Mouse (Mus musculus) MEL (cell line): ENCODE results near the gene H2-DMa. TPM values are rescaled to one million over a fixed set of nuclear protein-coding genes. Genes with fewer than 3 reads are reported as not detected.

Experiments used
- DNase-seq: peaks from one replicate; pipeline ENCODE4 v3.0.0; 2011; ENCODE audit warnings: low read depth, low spot score
- H3K27ac ChIP-seq: 2 replicates; pipeline ENCODE4 v1.5.1; 2012; ENCODE audit warnings: low read depth, mild to moderate bottlenecking, control low read depth, low read length, moderate library complexity; ENCODE audit not compliant: control insufficient read depth
- H3K27me3 ChIP-seq, 2 experiments: fragments of 150-350 bp in 1 of 2; sonication (generic) in 1 of 2; 2 replicates each; pipeline ENCODE4 v1.6.1; 2012; ENCODE audit warnings: low read length in 2 of 2, mild to moderate bottlenecking in 2 of 2, improper control_type of control experiment in 1 of 2, moderate library complexity in 1 of 2; ENCODE audit not compliant: insufficient read depth in 2 of 2, control insufficient read depth in 1 of 2
- H3K36me3 ChIP-seq, 2 experiments: 2 replicates each; pipeline ENCODE4 v1.6.1; 2012 to 2014; ENCODE audit warnings: low read length in 2 of 2, improper control_type of control experiment in 1 of 2, inconsistent platforms in 1 of 2, mild to moderate bottlenecking in 1 of 2; ENCODE audit not compliant: insufficient read depth in 2 of 2, control insufficient read depth in 1 of 2
- H3K4me1 ChIP-seq, 2 experiments: fragments of 150-350 bp in 1 of 2; sonication (generic) in 1 of 2; 2 replicates each; pipeline ENCODE4 v1.6.1; 2012; ENCODE audit warnings: low read length in 2 of 2, improper control_type of control experiment in 1 of 2, mild to moderate bottlenecking in 1 of 2; ENCODE audit not compliant: insufficient read depth in 2 of 2, control insufficient read depth in 1 of 2
- H3K4me3 ChIP-seq, 2 experiments: fragments of 150-350 bp in 1 of 2; sonication (generic) in 1 of 2; 2 replicates each; pipeline ENCODE4 v1.5.1; 2012; ENCODE audit warnings: low read depth in 2 of 2, low read length in 2 of 2, mild to moderate bottlenecking in 2 of 2, moderate library complexity in 2 of 2, control low read depth in 1 of 2, improper control_type of control experiment in 1 of 2; ENCODE audit not compliant: control insufficient read depth in 1 of 2, insufficient read depth in 1 of 2
- H3K79me2 ChIP-seq: 2 replicates; pipeline ENCODE4 v1.6.1; 2012; ENCODE audit warnings: mild to moderate bottlenecking, low read length, moderate library complexity; ENCODE audit not compliant: control insufficient read depth, poor library complexity, insufficient read depth
- H3K9ac ChIP-seq: 2 replicates; pipeline ENCODE4 v1.6.1; 2012; ENCODE audit warnings: low read depth, mild to moderate bottlenecking, control low read depth, low read length, moderate library complexity; ENCODE audit not compliant: control insufficient read depth, poor library complexity, severe bottlenecking
- H3K9me3 ChIP-seq: fragments of 150-350 bp; sonication (generic); replicated peaks from 2 replicates; pipeline ENCODE4 v1.6.1; 2012; ENCODE audit warnings: mild to moderate bottlenecking, low read length, improper control_type of control experiment, moderate library complexity; ENCODE audit not compliant: insufficient read depth
- BHLHE40 ChIP-seq: IDR thresholded peaks from 2 replicates; pipeline ENCODE4 v1.6.1; 2012; ENCODE audit warnings: low read depth, mild to moderate bottlenecking, inconsistent platforms, low read length, improper control_type of control experiment, borderline replicate concordance
- CHD2 ChIP-seq: IDR thresholded peaks from 2 replicates; pipeline ENCODE4 v1.6.1; 2011; ENCODE audit warnings: low read length, improper control_type of control experiment
- ELF1 ChIP-seq: IDR thresholded peaks from 2 replicates; pipeline ENCODE4 v1.6.1; 2014; ENCODE audit warnings: low read depth, mild to moderate bottlenecking, inconsistent platforms, low read length, improper control_type of control experiment, moderate library complexity
- EP300 ChIP-seq, 2 experiments: IDR thresholded peaks; 2 replicates each; pipeline ENCODE4 v1.6.1; 2011; ENCODE audit warnings: improper control_type of control experiment in 2 of 2, low read length in 2 of 2, low read depth in 1 of 2, mild to moderate bottlenecking in 1 of 2
- ETS1 ChIP-seq: IDR thresholded peaks from 2 replicates; pipeline ENCODE4 v1.6.1; 2012; ENCODE audit warnings: low read depth, mild to moderate bottlenecking, inconsistent platforms, low read length, improper control_type of control experiment, moderate library complexity
- GABPA ChIP-seq: IDR thresholded peaks from 2 replicates; pipeline ENCODE4 v1.6.1; 2012; ENCODE audit warnings: low read depth, mild to moderate bottlenecking, inconsistent platforms, low read length, improper control_type of control experiment, moderate library complexity
- GATA1 ChIP-seq: IDR thresholded peaks from 2 replicates; pipeline ENCODE4 v1.6.1; 2011; ENCODE audit warnings: low read depth, low read length, improper control_type of control experiment
- JUND ChIP-seq: IDR thresholded peaks from 2 replicates; pipeline ENCODE4 v1.6.1; 2011; ENCODE audit warnings: low read depth, mild to moderate bottlenecking, improper control_type of control experiment, low read length
- KAT2A ChIP-seq: conservative IDR thresholded peaks from 2 replicates; pipeline ENCODE4 v1.6.1; 2012; ENCODE audit warnings: low read depth, low read length, improper control_type of control experiment, inconsistent platforms
- MAFK ChIP-seq: IDR thresholded peaks from 2 replicates; pipeline ENCODE4 v1.6.1; 2011; ENCODE audit warnings: low read depth, mild to moderate bottlenecking, low read length, improper control_type of control experiment, borderline replicate concordance
- MAX ChIP-seq: IDR thresholded peaks from 2 replicates; pipeline ENCODE4 v1.6.1; 2011; ENCODE audit warnings: low read length, improper control_type of control experiment
- MAZ ChIP-seq: IDR thresholded peaks from 2 replicates; pipeline ENCODE4 v1.6.1; 2012; ENCODE audit warnings: low read depth, mild to moderate bottlenecking, inconsistent platforms, low read length, improper control_type of control experiment
- MXI1 ChIP-seq: IDR thresholded peaks from 2 replicates; pipeline ENCODE4 v1.6.1; 2011; ENCODE audit warnings: mild to moderate bottlenecking, low read depth, low read length, improper control_type of control experiment
- MYB ChIP-seq: IDR thresholded peaks from 2 replicates; pipeline ENCODE4 v1.6.1; 2011; ENCODE audit warnings: mild to moderate bottlenecking, low read depth, low read length, improper control_type of control experiment
- MYC ChIP-seq: IDR thresholded peaks from 2 replicates; pipeline ENCODE4 v1.6.1; 2011; ENCODE audit warnings: low read depth, mild to moderate bottlenecking, low read length, improper control_type of control experiment, moderate library complexity
- NELFE ChIP-seq: IDR thresholded peaks from 2 replicates; pipeline ENCODE4 v1.6.1; 2011; ENCODE audit warnings: low read depth, low read length, improper control_type of control experiment
- POLR2AphosphoS5 ChIP-seq: IDR thresholded peaks from 2 replicates; pipeline ENCODE4 v1.6.1; 2012; ENCODE audit warnings: low read depth, borderline replicate concordance, mild to moderate bottlenecking, inconsistent platforms, low read length, moderate library complexity, mixed read lengths
- RCOR1 ChIP-seq: IDR thresholded peaks from 2 replicates; pipeline ENCODE4 v1.6.1; 2012; ENCODE audit warnings: low read depth, mild to moderate bottlenecking, inconsistent platforms, low read length, improper control_type of control experiment
- SIN3A ChIP-seq: IDR thresholded peaks from 2 replicates; pipeline ENCODE4 v1.6.1; 2012; ENCODE audit warnings: low read length, improper control_type of control experiment, inconsistent platforms
- SMC3 ChIP-seq: IDR thresholded peaks from 2 replicates; pipeline ENCODE4 v1.6.1; 2011; ENCODE audit warnings: low read depth, low read length, improper control_type of control experiment
- TAL1 ChIP-seq: IDR thresholded peaks from 2 replicates; pipeline ENCODE4 v1.6.1; 2012; ENCODE audit warnings: mild to moderate bottlenecking, inconsistent platforms, low read length, moderate library complexity, mixed read lengths
- TBP ChIP-seq: IDR thresholded peaks from 2 replicates; pipeline ENCODE4 v1.8.0; 2011; ENCODE audit warnings: low read depth, low read length, improper control_type of control experiment
- TCF12 ChIP-seq: IDR thresholded peaks from 2 replicates; pipeline ENCODE4 v1.6.1; 2014; ENCODE audit warnings: low read depth, mild to moderate bottlenecking, inconsistent platforms, low read length, improper control_type of control experiment, moderate library complexity
- polyA plus RNA-seq, 2 experiments: library from polyadenylated mRNA; stranded (reverse) in 1 of 2; unstranded in 1 of 2; fragments of >175 nt in 1 of 2; fragments of >200 nt in 1 of 2; gene quantifications; 2 replicates each; pipeline versions ENCODE4 v1.2.1 to v1.2.4; 2012; ENCODE audit warnings: low replicate concordance in 2 of 2, low read depth in 1 of 2; ENCODE audit not compliant: insufficient read length in 2 of 2, insufficient read depth in 1 of 2, missing spikeins in 1 of 2
- total RNA-seq: library from RNA; depleted of rRNA; stranded (reverse); fragments of 300-350 nt; gene quantifications from 2 replicates; pipeline ENCODE4 v1.2.3, GENCODE M21; 2012

H2-DMa gene
- total and polyA plus RNA-seq, 3 experiments, result 38.3 to 38.7 TPM; not detected in 1

GRCm38 (mm10) chr17:34183564-34184219 is 64.4 kb downstream of the H2-DMa start:
- Histone ChIP-seq H3K36me3 (peaks cover 0 to 8% of the 10 kb centered on the region in 2 experiments; a peak in 2 of 4 replicates), H3K79me2 (peaks cover 10% of the 10 kb centered on the region), H3K4me3 (no peak overlapping the region), H3K9ac (no peak overlapping the region), H3K27ac (no peak overlapping the region), H3K9me3 (no peaks in the 10 kb centered on the region), H3K27me3 (no peaks in the 10 kb centered on the region)
- TF ChIP-seq RCOR1, result peak; percentile 83
- peak; percentile 68 for TF ChIP-seq SIN3A
- no peak for TF ChIP-seq MAX
- TF ChIP-seq SMC3, result no peak
- 0 out of 2 replicates have a peak, but pooled peaks have one; percentile 53 for TF ChIP-seq MAZ
- TF ChIP-seq NELFE, result 0 out of 2 replicates have a peak, but pooled peaks have one; percentile 18
- 0 out of 2 replicates have a peak, but pooled peaks have one; percentile 9 for TF ChIP-seq TAL1
- TF ChIP-seq POLR2AphosphoS5, result no peak
- peak; percentile 44; the same call in 1 of the 2 replicates for TF ChIP-seq GATA1
- no peak for TF ChIP-seq MAFK
- no peak for TF ChIP-seq MYC
- no peak for TF ChIP-seq KAT2A
- no peak for TF ChIP-seq GABPA
- no peak for TF ChIP-seq JUND
- TF ChIP-seq CHD2, result no peak
- TF ChIP-seq MXI1, result no peak
- TF ChIP-seq TBP, result no peak
- peak; percentile 54 for TF ChIP-seq TCF12
- TF ChIP-seq ELF1, result 0 out of 2 replicates have a peak, but pooled peaks have one; percentile 31
- peak; percentile 72 for TF ChIP-seq MYB
- TF ChIP-seq ETS1, result peak; percentile 59; the same call in 1 of the 2 replicates
- TF ChIP-seq BHLHE40, result no peak
- TF ChIP-seq EP300 (IDR thresholded peaks at IDR 0.05; ENCODE audit: low read depth in 1 of 2, low read length in 2 of 2), result peak; percentile 42 to 86
- TF ChIP-seq, all 39 proteins: peak for 11
- H3K4me1 ChIP-seq, result peaks cover 14 to 27% of the 10 kb centered on the region in 2 experiments
- DNase-seq, result peak; percentile 53
